10 mouse cellular contexts compared by ENCODE assay signal in the genomic region with DNA sequence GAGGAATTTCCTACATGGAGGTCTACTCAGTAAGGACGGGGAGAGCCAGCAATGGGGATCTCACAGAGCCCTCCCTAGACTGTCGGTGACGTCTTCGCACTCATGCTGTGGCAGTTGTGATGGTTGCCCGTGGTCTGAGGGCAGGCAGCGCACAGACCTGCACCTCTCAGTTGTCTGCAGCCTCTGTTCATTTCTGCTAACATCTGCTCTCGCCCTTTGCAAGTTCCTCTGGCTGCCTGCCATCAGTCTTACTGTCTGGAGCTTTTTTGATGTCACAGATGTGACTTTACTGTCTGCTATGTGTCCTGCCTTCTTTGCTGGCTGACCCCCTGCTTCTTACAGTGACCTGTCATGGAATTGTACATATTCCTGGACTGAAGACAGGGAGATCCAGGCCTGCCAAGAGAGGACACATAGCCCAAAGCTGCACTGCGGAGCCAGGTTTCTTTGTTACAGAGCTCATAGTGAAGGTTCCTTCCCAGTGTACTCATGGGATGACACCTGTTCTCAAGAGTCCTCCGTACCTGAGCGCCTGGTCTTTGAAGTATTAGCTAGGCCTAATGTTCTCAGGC. TPM values are rescaled to one million over a fixed set of nuclear protein-coding genes. Genes with fewer than 3 reads are reported as not detected.
DNase-seq lines count a peak whose midpoint lies in the region; ATAC-seq and TF ChIP-seq lines count a peak whose summit lies in the region.
"Had no signal": no experiment of that assay in that cellular context is flagged by ENCODE, and none has a peak within 500 bp of the region (broad histone marks: within the 10 kb centered on the region; RNA-seq: fewer than 3 reads in every experiment).

No protein-coding gene starts in this region.

- no peak for TF ChIP-seq POLR2A in cerebellum, adult 2 months (IDR thresholded peaks at IDR 0.05; ENCODE audit: borderline replicate concordance, insufficient read depth, low read length)

- H3K9me3 ChIP-seq in heart, embryonic 14.5 days (ENCODE audit: control insufficient read depth, low read length) = no peaks in the 10 kb centered on the region
- no peaks in the 10 kb centered on the region for H3K9me3 ChIP-seq in limb, embryonic 13.5 days

- no peaks in the 10 kb centered on the region for H3K27me3 ChIP-seq in heart, embryonic 14.5 days (ENCODE audit: control insufficient read depth, insufficient read depth, low read length)
- H3K27me3 ChIP-seq in limb, embryonic 13.5 days = no peaks in the 10 kb centered on the region
- H3K27me3 ChIP-seq in cerebellum, adult 2 months (ENCODE audit: control insufficient read depth, insufficient read depth, low read length) = no peaks in the 10 kb centered on the region

- no peak for ATAC-seq in heart, embryonic 14.5 days (ENCODE audit: insufficient number of reproducible peaks, insufficient read depth, low FRiP score, low read depth)
- ATAC-seq in limb, embryonic 13.5 days (ENCODE audit: low FRiP score, low read depth) = no peak

- H3K9ac ChIP-seq in heart, embryonic 14.5 days (ENCODE audit: low read length) = peak overlapping the region; percentile 34; the same call in 1 of the 2 replicates
- H3K9ac ChIP-seq in limb, embryonic 13.5 days = no peak overlapping the region

- H3K36me3 ChIP-seq in heart, embryonic 14.5 days (ENCODE audit: control insufficient read depth, insufficient read depth, low read length) = no peaks in the 10 kb centered on the region
- H3K36me3 ChIP-seq in limb, embryonic 13.5 days = no peaks in the 10 kb centered on the region

- no peak overlapping the region for H3K4me3 ChIP-seq in heart, embryonic 14.5 days (ENCODE audit: control insufficient read depth in 1 of 2, insufficient read depth in 1 of 2, low read depth in 1 of 2, low read length in 2 of 2)
- H3K4me3 ChIP-seq in limb, embryonic 13.5 days = no peak overlapping the region
- no peak overlapping the region for H3K4me3 ChIP-seq in cerebellum, adult 2 months (replicated peaks; ENCODE audit: insufficient read depth, low read depth, low read length)

- DNase-seq in heart, adult 9 months (ENCODE audit: low spot score in 2 of 2) = no peak
- DNase-seq in 3134 (ENCODE audit: extremely low read depth, insufficient read length, low spot score) = peak; percentile 32
- DNase-seq in adrenal gland, postnatal 25 days = peak; percentile 22
- DNase-seq in frontal cortex, postnatal 25 days (ENCODE audit: low spot score in 2 of 2) = no peak
- DNase-seq in urinary bladder, adult 18-20 months (ENCODE audit: low spot score in 2 of 2) = no peak
- no peak for DNase-seq in cerebellum, adult 2 months
- DNase-seq: cerebellum, adult 8-10 months had no signal

- TF ChIP-seq CTCF in cerebellum, adult 2 months (IDR thresholded peaks at IDR 0.05; ENCODE audit: borderline replicate concordance, insufficient read depth, low read depth, low read length) = no peak

- no peak overlapping the region for H3K4me2 ChIP-seq in heart, embryonic 14.5 days (ENCODE audit: low read length)
- no peak overlapping the region for H3K4me2 ChIP-seq in limb, embryonic 13.5 days (replicated peaks)

- H3K4me1 ChIP-seq in heart, embryonic 14.5 days (ENCODE audit: control insufficient read depth in 2 of 2, insufficient read depth in 2 of 2, low read length in 2 of 2) = peaks cover 35 to 51% of the 10 kb centered on the region in 2 experiments
- H3K4me1 ChIP-seq in limb, embryonic 13.5 days = peaks cover 10% of the 10 kb centered on the region
- no peaks in the 10 kb centered on the region for H3K4me1 ChIP-seq in cerebellum, adult 2 months (ENCODE audit: control insufficient read depth, insufficient read depth, low read length)

- 58% methylated on average over 10 of the region's 10 CpGs for WGBS in heart, embryonic 14.5 days
- WGBS in limb, embryonic 13.5 days = 66% methylated on average over 10 of the region's 10 CpGs
- 65% methylated on average over 10 of the region's 10 CpGs for WGBS in cerebellum, adult 2 months

- H3K27ac ChIP-seq in heart, embryonic 14.5 days (replicated peaks in 1 of 2; ENCODE audit: control insufficient read depth in 1 of 2, insufficient read depth in 1 of 2, low read depth in 2 of 2, low read length in 2 of 2) = peak overlapping the region in 1 of 2 experiments; percentile 41; a peak in 1 of 4 replicates
- H3K27ac ChIP-seq in limb, embryonic 13.5 days = peak overlapping the region; percentile 28; the same call in 1 of the 2 replicates
- no peak overlapping the region for H3K27ac ChIP-seq in cerebellum, adult 2 months (ENCODE audit: insufficient read depth, low read length)

RNA-seq across cellular contexts. Expression of gene Dbh, which starts 10.7 kb away (rescaled TPM):
- polyA plus RNA-seq in heart, embryonic 14.5 days (2014; fragmentation: Nextera tagmentation; extraction: Ambion mirVana) = 0.55 and 1.8 TPM in 2 replicates
- total RNA-seq in adrenal gland, postnatal 25 days (2021) = 324 and 373 TPM in 2 replicates
- 1.2 and 1.3 TPM in 2 replicates for polyA plus RNA-seq in limb, embryonic 13.5 days (2015; fragmentation: Nextera tagmentation; extraction: Ambion mirVana)
- polyA plus RNA-seq in cerebellum, adult 2 months (2012; rRNA removed) = 5.9 and 6.3 TPM in 2 replicates
- total RNA-seq: MEL had no signal

RNA-seq across cellular contexts. Expression of gene Fam163b, which starts 33.5 kb away (rescaled TPM):
- polyA plus RNA-seq in heart, embryonic 14.5 days (2014; fragmentation: Nextera tagmentation; extraction: Ambion mirVana) = 0.66 and 0.70 TPM in 2 replicates
- total RNA-seq in adrenal gland, postnatal 25 days (2021) = 1.6 and 2.3 TPM in 2 replicates
- polyA plus RNA-seq in limb, embryonic 13.5 days (2015; fragmentation: Nextera tagmentation; extraction: Ambion mirVana) = 0.46 and 0.52 TPM in 2 replicates
- 19.7 and 24.3 TPM in 2 replicates for polyA plus RNA-seq in cerebellum, adult 2 months (2012; rRNA removed)
- total RNA-seq: MEL had no signal

Comparison
In these comparisons a context has a peak if more than half of its experiments do, and no peak if none do; other contexts are left out.
1. DNase-seq: peak in 3134 (single experiment) and adrenal gland, postnatal 25 days (single experiment); none in heart, adult 9 months (0 of 2), frontal cortex, postnatal 25 days (0 of 2), urinary bladder, adult 18-20 months (0 of 2) and cerebellum, adult 2 months (0 of 2).
2. RNA of gene Fam163b, which starts 33.5 kb away (polyA plus RNA-seq): 19.7 to 24.3 TPM in cerebellum, adult 2 months; 0.66 to 0.70 TPM in heart, embryonic 14.5 days and 0.46 to 0.52 TPM in limb, embryonic 13.5 days; every median in the first group is over 10 times any median in the second.